Mouse (Mus musculus) kidney, adult 9 months (tissue): ENCODE measurements around the gene Gm28048.

Experiments
- DNase-seq: peaks from one replicate; pipeline ENCODE4 v3.0.0; 2022

Gm28048 gene

GRCm38 (mm10) chr11:22792149-22792548 is 189.7 kb downstream of the Gm28048 start:
- DNase-seq = no peak

- DNase-seq = no peak
Measured at GRCm38 (mm10) chr11:22791726-22792125, 190.2 kb downstream of the Gm28048 start.

DNA sequence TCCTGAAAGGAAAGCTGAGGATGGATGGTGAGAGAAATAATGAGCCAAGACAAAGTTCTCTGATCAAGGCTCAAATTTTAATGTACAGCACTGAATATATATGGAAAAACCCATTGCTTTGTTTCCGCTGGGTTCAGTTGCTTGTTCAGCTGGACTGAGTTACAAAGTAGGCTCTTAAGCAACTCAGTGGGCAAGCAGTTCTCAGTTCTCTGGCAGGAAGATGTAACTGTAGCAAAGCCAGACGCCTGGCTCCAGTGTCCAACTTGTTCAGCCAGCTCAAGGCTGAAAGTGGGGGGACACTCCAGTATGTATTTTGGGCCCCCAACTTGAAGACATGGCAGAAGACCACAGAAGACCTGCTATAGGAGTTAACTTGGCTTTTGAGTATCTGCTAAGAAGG is 194.1 kb downstream of the Gm28048 start:
- no peak for DNase-seq
